Mouse (Mus musculus): ENCODE results near the gene Gm49395. TPM values are rescaled to one million over a fixed set of nuclear protein-coding genes. Genes with fewer than 3 reads are reported as not detected.

Gene Gm49395
- polyA plus RNA-seq, 1 experiment from 2014 or later: 2.6 TPM

DNA sequence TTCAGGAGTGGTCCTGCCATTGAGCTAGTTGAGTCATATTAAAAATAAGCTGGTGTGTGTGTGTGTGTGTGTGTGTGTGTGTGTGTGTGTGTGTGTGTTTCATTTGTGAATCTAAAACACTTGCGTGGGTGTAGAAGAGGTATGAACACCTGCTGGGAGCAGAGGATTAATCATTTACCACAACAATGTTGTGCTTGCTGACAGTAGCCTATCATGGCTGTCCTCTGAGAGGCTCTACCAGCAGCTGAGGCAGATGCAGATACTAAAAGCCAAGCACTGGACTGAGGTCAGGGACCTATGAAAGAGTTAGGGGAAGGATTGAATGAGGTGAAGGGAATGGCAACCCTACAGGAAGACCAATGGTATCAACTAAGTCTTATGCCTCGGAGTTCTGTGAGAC lies 68.6 kb downstream of the Gm49395 start:
- no peak overlapping the region for H3K27ac ChIP-seq (replicated peaks)
- WGBS: 80% methylated on average over 2 of the region's 2 CpGs
- no peak for ATAC-seq (ENCODE audit: low read depth)
- H3K27me3 ChIP-seq: no peaks in the 10 kb centered on the region
- no peak overlapping the region for H3K4me3 ChIP-seq
- no peaks in the 10 kb centered on the region for H3K4me1 ChIP-seq (replicated peaks)
- H3K4me2 ChIP-seq: no peak overlapping the region
- H3K9ac ChIP-seq: no peak overlapping the region
- H3K36me3 ChIP-seq: no peaks in the 10 kb centered on the region
- H3K9me3 ChIP-seq: no peaks in the 10 kb centered on the region

DNA sequence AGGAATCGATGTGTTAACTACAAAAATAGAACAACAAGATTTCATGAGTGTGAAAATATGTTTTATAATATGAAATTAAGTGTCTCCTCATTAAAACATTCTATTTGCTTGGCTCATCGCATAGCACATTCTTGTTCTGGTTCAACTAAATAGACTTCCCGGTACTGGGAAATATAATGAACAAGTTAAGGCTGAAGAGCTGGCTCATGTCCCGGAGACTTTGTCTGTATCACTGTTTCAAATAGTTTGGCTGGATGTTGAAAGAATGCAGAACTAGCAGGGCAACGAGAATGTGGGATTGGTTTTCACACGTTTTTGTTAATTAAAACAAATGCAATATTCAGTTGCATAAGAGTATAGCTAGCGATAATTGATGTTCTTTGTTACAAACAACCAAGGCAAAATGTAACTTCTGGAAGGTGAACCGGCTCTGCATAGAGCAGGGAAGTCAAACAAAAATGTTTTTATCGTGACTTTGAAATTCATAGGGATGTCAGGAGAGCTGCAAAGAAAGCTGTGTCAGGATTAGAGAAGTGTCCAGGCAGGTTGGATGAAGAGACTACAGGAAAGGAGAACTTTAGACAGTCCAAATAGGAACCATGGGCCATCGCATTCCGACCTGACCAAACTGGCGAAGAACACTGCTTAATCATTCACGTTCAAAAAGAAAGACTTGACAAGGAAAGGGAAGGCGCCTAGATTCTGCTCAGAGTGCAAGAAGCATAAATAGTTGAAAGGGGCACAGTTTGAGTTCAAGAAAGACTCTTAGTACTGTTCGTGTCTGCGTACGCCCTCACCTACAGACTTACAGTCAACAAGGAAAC lies 70.3 kb downstream of the Gm49395 start:
- Histone ChIP-seq H3K27ac (replicated peaks) (no peak overlapping the region), H3K9ac (no peak overlapping the region), H3K4me1 (replicated peaks) (no peaks in the 10 kb centered on the region), H3K27me3 (no peaks in the 10 kb centered on the region), H3K9me3 (no peaks in the 10 kb centered on the region), H3K4me3 (no peak overlapping the region), H3K36me3 (no peaks in the 10 kb centered on the region), H3K4me2 (no peak overlapping the region)
- 85% methylated on average over 17 of the region's 17 CpGs for WGBS
- no peak for ATAC-seq (ENCODE audit: low read depth)

DNA sequence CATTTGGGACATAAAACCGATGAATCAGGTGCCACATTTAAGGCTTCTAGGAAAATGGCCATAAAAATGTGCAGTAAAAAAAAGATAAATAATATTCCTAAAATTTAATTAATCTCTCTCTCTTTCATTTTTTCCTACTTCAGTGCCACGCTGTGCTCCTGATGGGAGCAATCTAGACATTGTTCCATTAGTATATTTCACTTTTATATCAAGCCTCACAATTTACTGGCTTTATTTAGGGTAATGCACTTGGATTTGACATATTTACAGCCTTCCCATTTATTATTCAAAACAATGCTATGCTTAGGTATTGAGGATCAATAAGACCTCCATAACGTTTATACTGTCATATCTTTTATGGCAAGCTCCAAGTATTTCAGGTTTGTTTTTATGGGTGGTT lies 76.3 kb downstream of the Gm49395 start:
- no peak overlapping the region for H3K27ac ChIP-seq (replicated peaks)
- H3K4me1 ChIP-seq (replicated peaks): peaks cover 10% of the 10 kb centered on the region
- H3K36me3 ChIP-seq: no peaks in the 10 kb centered on the region
- ATAC-seq (ENCODE audit: low read depth): peak; percentile 67
- no peak overlapping the region for H3K4me3 ChIP-seq
- WGBS: 56% methylated on average over 3 of the region's 3 CpGs
- H3K4me2 ChIP-seq: no peak overlapping the region
- H3K9ac ChIP-seq: no peak overlapping the region
- no peaks in the 10 kb centered on the region for H3K27me3 ChIP-seq
- H3K9me3 ChIP-seq: no peaks in the 10 kb centered on the region

DNA sequence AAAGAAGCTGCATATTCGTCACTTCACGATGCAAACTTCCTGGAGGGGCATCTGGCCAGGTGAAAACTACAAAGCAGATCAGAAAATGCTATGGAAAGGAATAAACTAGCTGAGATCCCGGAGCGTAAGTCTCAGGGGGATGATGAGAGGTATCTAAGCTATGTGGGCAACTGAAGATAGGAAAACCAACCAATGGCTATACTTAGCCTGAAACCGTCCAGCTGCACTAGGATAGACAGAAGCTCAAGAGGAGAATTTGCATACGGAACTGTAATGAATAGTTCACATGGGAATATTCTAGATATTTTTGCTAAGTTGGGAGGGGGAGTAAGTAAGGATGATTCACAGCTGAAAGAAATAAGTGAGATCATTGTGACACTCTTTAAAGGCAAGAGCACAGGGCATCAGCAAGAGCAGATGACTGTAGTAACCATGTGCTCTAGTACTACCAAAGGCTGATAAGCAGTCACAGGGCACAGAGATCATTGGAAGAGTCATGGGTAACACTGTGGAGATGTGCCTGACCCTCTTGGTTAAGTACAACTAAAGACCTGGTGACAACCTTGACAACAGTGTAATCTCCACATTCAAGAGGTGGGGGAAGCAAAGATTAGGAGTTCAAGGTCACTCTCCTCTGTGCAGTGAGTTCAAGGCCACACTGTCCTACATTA lies 79.5 kb downstream of the Gm49395 start:
- no peak for ATAC-seq (ENCODE audit: low read depth)
- no peaks in the 10 kb centered on the region for H3K9me3 ChIP-seq
- H3K4me1 ChIP-seq (replicated peaks): peaks cover 10% of the 10 kb centered on the region
- H3K4me2 ChIP-seq: no peak overlapping the region
- no peak overlapping the region for H3K9ac ChIP-seq
- no peak overlapping the region for H3K4me3 ChIP-seq
- no peak overlapping the region for H3K27ac ChIP-seq (replicated peaks)
- no peaks in the 10 kb centered on the region for H3K27me3 ChIP-seq
- 84% methylated on average over 6 of the region's 6 CpGs for WGBS
- H3K36me3 ChIP-seq: no peaks in the 10 kb centered on the region

DNA sequence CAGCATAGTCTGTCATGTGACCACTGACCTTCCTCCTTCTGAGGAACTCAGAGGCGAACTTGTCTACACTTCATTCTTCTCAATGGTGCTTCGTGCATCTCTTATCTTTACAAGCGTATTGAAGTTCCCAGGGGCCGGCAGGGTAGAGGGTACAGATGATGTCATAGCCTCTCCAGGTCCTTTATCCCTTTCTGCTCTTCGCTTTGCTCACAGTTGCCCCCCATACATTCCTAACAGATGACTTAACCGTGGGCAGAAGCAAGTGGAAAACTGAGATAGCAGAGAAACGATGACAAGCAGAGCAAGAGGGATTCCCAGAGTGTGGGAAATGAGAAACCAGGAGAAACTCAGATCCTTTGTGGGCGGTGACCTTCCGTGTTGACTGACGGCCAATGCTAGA lies 80.3 kb downstream of the Gm49395 start:
- no peak overlapping the region for H3K4me3 ChIP-seq
- no peak overlapping the region for H3K4me2 ChIP-seq
- no peaks in the 10 kb centered on the region for H3K36me3 ChIP-seq
- H3K27ac ChIP-seq (replicated peaks): no peak overlapping the region
- ATAC-seq (ENCODE audit: low read depth): no peak
- peaks cover 10% of the 10 kb centered on the region for H3K4me1 ChIP-seq (replicated peaks)
- no peaks in the 10 kb centered on the region for H3K27me3 ChIP-seq
- no peak overlapping the region for H3K9ac ChIP-seq
- WGBS: 84% methylated on average over 10 of the region's 10 CpGs
- no peaks in the 10 kb centered on the region for H3K9me3 ChIP-seq

DNA sequence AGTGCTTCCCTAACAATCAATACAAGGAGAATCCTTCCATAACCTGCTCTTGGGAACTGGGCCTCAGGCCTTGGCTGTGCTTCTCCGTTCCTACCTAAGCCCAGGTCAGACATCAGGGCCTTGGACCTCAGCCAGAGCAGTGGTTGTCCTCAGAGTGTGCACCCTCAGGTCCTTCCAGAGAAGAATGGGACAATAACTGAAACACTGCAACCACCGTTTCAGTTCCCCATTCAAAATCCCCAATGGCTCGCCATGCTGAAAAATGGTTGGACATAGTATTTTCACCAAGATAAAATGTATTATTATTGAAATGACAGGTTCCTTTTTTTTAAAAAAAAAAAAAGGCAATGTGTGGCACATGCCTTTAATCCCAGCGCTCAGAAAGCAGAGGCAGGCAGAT lies 81.0 kb downstream of the Gm49395 start:
- no peaks in the 10 kb centered on the region for H3K36me3 ChIP-seq
- peaks cover 10% of the 10 kb centered on the region for H3K4me1 ChIP-seq (replicated peaks)
- no peak for ATAC-seq (ENCODE audit: low read depth)
- H3K27me3 ChIP-seq: no peaks in the 10 kb centered on the region
- no peak overlapping the region for H3K4me3 ChIP-seq
- no peak overlapping the region for H3K4me2 ChIP-seq
- H3K27ac ChIP-seq (replicated peaks): no peak overlapping the region
- no peak overlapping the region for H3K9ac ChIP-seq
- H3K9me3 ChIP-seq: no peaks in the 10 kb centered on the region
- 89% methylated on average over 4 of the region's 4 CpGs for WGBS

DNA sequence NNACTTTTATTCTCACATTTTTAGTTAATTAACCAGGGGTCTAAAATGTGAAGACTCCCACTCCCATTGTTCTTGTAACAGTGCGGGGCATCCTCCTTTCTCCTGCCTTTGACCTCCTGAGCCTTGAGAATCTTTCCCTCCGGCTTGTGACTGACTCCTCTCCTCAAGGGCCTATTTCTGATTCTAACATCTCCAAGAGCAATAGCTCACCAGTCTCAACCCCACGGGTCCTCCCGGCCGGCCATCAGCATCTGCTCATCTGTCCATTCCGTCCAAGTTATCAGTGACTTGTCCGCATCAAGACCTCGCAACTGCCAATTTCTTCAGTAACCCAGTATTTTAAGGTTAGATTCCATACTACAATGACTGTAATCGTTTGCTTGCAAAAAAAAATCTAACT lies 84.2 kb downstream of the Gm49395 start:
- Histone ChIP-seq H3K27ac (replicated peaks) (no peak overlapping the region), H3K27me3 (no peaks in the 10 kb centered on the region), H3K4me1 (replicated peaks) (no peaks in the 10 kb centered on the region), H3K4me2 (no peak overlapping the region), H3K4me3 (no peak overlapping the region), H3K9me3 (no peaks in the 10 kb centered on the region), H3K36me3 (no peaks in the 10 kb centered on the region), H3K9ac (no peak overlapping the region)
- ATAC-seq (ENCODE audit: low read depth): no peak
- WGBS: 88% methylated on average over 9 of the region's 9 CpGs

DNA sequence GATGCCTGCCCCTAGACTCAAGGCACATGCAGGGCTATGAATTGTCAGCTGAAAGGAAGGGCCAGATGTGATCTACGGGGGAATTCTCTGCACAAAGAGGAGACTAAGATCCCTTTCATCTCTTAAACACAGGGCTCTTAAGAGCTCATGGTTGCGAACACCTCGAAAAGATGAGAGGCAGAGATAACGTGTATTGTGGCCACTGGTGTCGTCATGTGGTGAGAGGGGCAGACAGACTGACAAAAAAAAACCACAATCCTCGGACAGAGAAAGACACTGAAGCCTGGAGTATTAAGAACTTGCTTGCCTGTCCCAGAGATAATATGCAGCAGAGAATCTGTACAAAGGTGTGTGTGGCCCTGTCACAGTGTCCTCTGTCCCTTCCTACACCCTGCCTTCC lies 90.2 kb downstream of the Gm49395 start:
- no peaks in the 10 kb centered on the region for H3K36me3 ChIP-seq
- WGBS: 61% methylated on average over 6 of the region's 6 CpGs
- H3K4me1 ChIP-seq (replicated peaks): peaks cover 4% of the 10 kb centered on the region; the same call in 1 of the 2 replicates
- ATAC-seq (ENCODE audit: low read depth): no peak
- H3K9me3 ChIP-seq: no peaks in the 10 kb centered on the region
- H3K27ac ChIP-seq (replicated peaks): no peak overlapping the region
- no peak overlapping the region for H3K4me2 ChIP-seq
- H3K9ac ChIP-seq: no peak overlapping the region
- H3K4me3 ChIP-seq: no peak overlapping the region
- no peaks in the 10 kb centered on the region for H3K27me3 ChIP-seq

DNA sequence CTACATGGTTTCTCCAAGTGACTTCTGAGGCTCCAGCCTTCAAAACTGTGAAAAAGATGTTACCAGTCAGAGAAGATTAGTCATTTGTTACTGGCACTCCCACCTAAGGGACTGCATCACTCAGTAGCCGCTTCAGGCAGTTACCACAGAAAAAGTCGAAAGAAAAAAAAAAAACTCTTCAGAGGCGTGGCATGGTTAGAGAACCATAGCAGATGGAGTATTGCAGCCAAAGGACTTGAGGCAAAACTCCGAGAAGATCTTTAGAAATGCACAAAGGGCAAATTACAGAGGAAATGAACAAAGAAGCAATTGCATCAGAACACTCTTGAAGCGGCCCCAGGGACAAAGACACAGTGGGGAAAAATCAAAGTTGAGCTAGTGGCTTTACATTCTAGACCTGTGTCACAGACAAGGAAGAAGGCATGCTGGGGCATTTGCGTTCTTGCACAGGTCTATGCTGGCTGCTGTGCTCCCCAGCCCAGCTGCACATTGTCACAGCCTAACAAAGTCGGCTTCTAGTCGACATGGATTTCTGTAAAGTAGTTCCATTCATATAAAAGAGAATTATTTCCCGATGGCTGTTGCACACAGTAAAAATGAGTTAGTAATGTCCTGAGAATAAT lies 95.4 kb downstream of the Gm49395 start:
- H3K9me3 ChIP-seq: no peaks in the 10 kb centered on the region
- H3K4me2 ChIP-seq: no peak overlapping the region
- no peak overlapping the region for H3K9ac ChIP-seq
- H3K4me1 ChIP-seq (replicated peaks): peaks cover 11% of the 10 kb centered on the region; the same call in 1 of the 2 replicates
- no peaks in the 10 kb centered on the region for H3K27me3 ChIP-seq
- ATAC-seq (ENCODE audit: low read depth): no peak
- no peak overlapping the region for H3K4me3 ChIP-seq
- WGBS: 30% methylated on average over 9 of the region's 9 CpGs
- H3K36me3 ChIP-seq: no peaks in the 10 kb centered on the region
- H3K27ac ChIP-seq (replicated peaks): no peak overlapping the region

DNA sequence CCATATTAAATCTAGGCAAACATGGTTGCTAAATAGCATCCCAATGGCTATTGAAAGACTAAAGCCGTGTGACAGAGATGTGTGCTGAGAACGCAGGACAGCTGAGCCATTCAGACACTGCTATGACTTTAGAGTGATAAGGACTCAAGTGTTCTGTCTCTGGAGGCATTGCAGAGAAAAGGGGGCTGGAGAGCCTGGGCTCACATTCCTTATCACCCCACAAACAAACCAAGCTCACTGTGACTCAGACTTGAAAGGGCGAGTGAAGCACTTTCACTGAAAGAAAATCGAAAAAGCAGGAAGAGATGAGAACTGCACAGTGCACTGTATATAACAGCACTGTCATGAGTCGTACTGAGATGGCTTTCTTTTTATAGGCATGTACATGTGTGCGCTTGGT lies 96.4 kb downstream of the Gm49395 start:
- H3K9ac ChIP-seq: no peak overlapping the region
- ATAC-seq (ENCODE audit: low read depth): no peak
- no peaks in the 10 kb centered on the region for H3K9me3 ChIP-seq
- peaks cover 11% of the 10 kb centered on the region; the same call in 1 of the 2 replicates for H3K4me1 ChIP-seq (replicated peaks)
- no peak overlapping the region for H3K4me2 ChIP-seq
- no peak overlapping the region for H3K27ac ChIP-seq (replicated peaks)
- WGBS: 81% methylated on average over 6 of the region's 6 CpGs
- H3K36me3 ChIP-seq: no peaks in the 10 kb centered on the region
- no peaks in the 10 kb centered on the region for H3K27me3 ChIP-seq
- no peak overlapping the region for H3K4me3 ChIP-seq

DNA sequence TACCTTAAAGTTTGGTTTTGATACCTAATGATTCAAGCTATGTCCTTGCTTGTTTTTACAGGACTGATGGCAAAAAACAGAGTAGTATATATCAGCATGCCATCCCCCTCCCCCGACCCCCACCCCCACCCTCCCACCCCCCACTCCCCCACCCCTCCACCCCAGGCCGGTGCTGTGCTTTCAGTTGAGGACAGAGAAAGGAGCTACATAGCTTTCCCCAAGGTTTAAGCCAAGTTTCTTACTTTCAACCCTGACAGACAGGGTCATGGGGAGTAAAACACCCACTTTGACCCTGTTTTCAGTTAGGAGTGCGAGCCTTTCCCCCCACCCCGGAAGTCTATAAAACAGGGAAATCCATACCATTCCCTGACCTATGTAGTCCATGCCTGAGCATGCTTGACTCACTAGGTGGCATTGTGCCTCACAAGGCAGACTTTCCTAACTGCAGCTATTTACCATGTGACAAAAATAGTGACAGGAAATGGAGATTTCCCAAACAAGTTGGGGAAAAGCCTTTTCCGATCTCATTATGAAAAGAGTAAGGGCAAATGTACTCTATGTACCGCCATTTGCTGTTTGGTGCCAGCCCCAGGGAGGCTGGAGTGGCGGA lies 98.2 kb downstream of the Gm49395 start:
- no peak overlapping the region for H3K4me3 ChIP-seq
- no peaks in the 10 kb centered on the region for H3K9me3 ChIP-seq
- H3K27me3 ChIP-seq: no peaks in the 10 kb centered on the region
- 51% methylated on average over 7 of the region's 7 CpGs for WGBS
- no peaks in the 10 kb centered on the region for H3K36me3 ChIP-seq
- no peak overlapping the region for H3K9ac ChIP-seq
- peaks cover 11% of the 10 kb centered on the region; the same call in 1 of the 2 replicates for H3K4me1 ChIP-seq (replicated peaks)
- no peak for ATAC-seq (ENCODE audit: low read depth)
- no peak overlapping the region for H3K27ac ChIP-seq (replicated peaks)
- H3K4me2 ChIP-seq: no peak overlapping the region

DNA sequence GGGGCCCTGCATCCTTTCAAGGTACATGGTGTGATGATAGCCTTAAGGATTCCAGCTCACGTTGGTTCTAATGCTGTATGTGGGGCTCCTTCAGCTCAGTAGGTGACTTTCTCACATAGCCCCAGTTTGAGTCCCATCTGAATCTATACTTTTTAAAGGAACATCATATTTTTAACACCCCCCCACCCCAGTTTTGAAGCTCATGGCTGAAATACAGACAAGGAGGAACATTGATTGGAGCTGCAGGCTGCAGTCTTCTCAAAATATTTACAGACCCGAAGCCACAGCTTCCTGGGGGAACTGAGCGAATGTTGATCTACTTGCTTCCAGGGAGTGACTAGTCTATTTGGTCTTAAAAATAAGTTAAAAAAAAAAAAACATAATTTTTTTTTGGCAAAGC lies 98.9 kb downstream of the Gm49395 start:
- H3K9ac ChIP-seq: no peak overlapping the region
- ATAC-seq (ENCODE audit: low read depth): no peak
- 81% methylated on average over 3 of the region's 3 CpGs for WGBS

More for the DNA sequence above, 98.9 kb downstream of the Gm49395 start:
- no peaks in the 10 kb centered on the region for H3K9me3 ChIP-seq
- peaks cover 9% of the 10 kb centered on the region; the same call in 1 of the 2 replicates for H3K4me1 ChIP-seq (replicated peaks)
- no peaks in the 10 kb centered on the region for H3K27me3 ChIP-seq
- no peak overlapping the region for H3K27ac ChIP-seq (replicated peaks)
- H3K36me3 ChIP-seq: no peaks in the 10 kb centered on the region
- H3K4me3 ChIP-seq: no peak overlapping the region
- no peak overlapping the region for H3K4me2 ChIP-seq
